Mouse (Mus musculus) urinary bladder, postnatal 14 days (tissue): Measurements from ENCODE around the gene Mcf2l.

Experiments
- DNase-seq: peaks from one replicate; pipeline ENCODE4 v3.0.0; 2021; ENCODE audit warnings: low spot score

Mcf2l gene

DNA sequence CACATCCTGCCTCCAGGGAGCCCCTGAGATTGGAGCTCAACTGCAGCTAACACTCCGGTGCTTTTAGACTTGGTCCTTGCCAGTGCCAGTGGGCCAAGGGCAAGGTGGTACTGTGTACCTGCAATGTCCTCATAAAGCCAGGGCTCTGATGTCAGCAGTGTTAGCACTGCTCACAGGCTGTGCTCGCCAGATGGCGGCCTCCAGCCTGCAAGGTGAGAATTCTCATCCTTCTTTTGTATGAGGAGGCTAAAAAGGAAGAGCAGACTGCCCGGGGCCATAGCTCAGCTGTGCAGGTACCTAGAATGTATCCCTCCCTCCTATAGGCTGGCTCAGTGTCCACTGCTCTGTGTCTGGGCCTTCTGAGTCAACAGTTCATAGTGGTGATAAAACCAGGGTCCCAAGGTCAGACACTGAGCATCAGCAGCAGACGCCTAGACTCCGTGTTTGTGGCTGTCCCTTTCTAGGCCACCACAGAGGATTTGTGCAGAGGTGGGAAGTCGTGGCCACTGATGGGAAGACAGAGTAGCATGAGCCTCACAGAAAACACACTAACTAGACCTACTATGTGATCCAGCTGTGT, 77.5 kb downstream of the Mcf2l start:
- DNase-seq, result no peak

DNA sequence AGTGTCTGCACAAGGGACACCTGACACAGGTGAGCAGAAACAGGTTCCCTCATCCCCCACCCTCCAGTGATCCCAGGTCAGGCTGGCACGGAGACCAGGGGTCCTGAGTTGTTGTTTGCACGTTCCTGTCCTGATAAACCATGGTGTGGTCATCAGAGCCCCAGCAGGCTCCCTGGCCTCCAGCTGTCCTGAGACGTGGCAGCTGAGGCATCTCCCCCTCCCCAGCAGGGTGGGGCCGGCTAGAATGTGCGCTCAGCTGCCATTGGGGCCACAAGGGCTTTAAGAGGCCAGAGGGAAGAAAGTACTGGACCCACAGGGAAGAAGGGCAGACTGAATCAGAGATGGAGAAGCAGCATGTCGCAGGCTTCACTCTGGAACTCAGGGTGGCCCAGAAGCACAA, 79.1 kb downstream of the Mcf2l start:
- no peak for DNase-seq

GRCm38 (mm10) chr8:12955362-12955879, 81.8 kb downstream of the Mcf2l start:
- no peak for DNase-seq

- no peak for DNase-seq
Observed at GRCm38 (mm10) chr8:12955880-12956279, 82.3 kb downstream of the Mcf2l start.

GRCm38 (mm10) chr8:12956941-12957340, 83.3 kb downstream of the Mcf2l start:
- no peak for DNase-seq

DNA sequence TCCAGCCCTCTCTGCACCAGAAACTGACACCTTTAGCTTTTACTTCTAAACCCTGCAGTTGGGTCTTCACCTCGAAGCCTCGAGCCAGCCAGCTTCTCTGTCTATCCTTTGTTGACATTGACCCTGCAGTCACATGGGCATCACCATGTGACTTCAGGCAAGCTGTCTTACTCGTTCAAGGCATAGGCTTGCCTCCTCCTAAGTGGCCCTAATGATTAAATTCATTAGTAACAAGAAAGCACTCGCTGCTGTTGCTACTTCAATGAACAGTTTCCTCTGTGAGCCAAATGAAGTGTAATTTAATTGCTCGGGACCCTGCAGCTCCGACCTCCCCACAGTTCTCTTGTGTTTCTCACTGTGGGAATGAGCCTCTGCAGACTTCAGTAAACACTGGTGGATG, 83.8 kb downstream of the Mcf2l start:
- DNase-seq, result no peak

- DNase-seq, result no peak
Observed at GRCm38 (mm10) chr8:12960609-12961008, 87.0 kb downstream of the Mcf2l start.

GRCm38 (mm10) chr8:12961211-12961610, 87.6 kb downstream of the Mcf2l start:
- DNase-seq, result no peak

DNA sequence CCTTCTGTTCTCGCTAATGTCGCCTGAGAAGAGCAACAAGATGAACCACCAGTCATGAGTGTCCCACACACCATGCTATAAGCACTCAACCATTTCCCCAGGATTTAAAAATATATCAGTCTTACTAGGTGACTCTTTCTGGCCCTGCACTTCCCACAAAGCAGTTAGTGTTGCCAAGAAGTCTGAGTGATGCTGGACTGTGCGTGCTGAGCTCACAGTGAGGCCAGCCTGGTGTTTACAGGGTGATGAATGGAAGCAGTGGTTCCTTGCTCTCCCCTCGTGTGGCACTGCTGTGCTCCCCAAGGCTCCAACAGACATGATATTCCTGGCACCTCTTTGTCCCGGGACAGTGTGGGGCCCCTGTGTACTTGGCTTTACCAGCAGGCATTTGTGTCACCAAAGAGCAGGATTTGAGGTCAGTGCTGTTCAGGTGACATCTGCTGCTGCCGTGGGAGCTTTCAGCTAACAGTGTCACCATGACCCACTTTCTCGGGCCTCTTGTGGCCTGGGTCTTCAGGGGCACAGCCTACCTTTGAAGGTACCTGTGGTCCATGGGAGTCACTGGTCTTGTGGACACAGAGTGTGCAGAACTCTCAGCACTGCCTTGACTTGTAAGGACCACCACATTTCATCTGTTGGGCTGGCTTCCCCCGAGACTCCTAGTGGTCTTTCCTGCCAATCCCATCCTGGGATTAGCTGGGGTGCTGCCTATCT, 88.4 kb downstream of the Mcf2l start:
- no peak for DNase-seq

DNA sequence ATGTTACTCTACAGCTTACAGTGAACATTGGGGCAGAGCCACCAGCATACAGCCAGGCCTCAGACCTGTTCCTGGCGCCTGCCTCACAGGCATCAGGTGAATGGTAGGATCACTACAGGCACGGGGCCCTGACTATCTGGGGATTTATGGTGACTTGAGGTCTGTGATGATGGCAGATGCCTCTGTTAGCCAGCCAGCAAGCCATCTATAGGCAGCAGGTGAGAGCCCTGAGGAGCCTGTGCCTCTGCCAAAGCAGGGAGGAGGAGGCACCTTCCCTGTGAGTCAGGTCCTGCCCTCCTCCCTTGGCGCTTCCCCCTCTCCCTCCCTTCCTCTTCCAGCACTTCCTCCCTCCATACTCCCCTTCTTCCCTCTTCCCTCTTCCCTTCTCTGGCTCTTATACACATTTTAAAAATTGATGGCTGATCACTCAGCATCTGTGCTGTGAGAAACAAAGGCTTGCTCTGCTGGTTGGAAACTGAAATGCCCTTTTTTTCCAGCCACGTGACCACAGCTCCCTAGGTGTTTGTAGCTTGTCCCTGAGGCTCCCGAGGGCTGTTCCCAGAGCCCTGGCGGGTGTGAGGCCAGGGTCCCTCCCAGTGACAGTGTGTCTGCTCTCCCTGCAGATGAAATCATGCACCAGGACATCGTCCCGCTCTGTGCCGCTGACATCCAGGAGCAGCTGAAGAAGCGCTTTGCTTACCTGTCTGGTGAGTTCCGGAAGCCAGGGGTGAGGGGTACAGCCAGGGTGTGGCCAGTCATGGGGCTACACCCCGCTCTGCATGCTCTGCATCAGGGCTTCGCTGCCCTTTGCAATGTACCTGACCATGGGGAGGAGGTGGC, 89.2 kb downstream of the Mcf2l start:
- no peak for DNase-seq

DNA sequence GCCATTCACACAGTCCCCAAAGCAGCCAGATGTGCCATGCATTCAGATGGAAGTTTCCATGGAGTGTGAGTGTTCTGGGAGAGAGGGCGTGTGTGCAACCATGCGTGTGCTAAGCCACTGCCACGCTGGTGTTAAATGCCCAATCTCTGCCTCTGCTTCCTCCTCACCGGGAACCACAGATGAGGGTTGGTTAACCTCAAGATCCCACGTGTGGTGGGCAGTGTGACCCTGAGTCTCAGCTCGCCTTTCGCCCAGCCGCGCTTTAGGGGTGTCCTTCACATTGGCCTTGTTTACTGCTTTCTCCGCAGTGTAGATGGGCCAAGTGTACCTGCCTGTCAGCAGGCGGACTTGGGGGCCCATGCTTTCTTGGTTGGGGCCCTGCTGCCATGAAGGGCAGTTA, 102.7 kb downstream of the Mcf2l start:
- no peak for DNase-seq

DNA sequence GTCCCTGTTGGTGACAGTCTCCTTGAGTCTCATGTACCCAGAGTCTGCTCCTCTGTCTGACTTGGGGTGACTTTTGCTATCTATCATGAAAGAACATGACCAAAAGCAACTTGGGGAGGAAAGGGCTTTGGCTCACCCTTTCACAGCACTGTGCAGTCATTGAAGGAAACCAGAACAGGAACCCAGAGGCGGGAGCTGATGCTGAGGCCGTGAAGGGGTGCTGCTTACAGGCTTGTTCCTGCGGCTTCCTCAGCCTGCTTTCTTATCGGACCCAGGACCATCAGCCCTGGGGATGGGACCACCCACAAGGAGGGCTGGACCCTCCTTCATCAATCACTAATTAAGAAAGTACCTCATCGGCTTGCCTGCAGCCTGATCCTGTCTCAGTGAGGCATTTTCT, 103.1 kb downstream of the Mcf2l start:
- DNase-seq, result no peak

DNA sequence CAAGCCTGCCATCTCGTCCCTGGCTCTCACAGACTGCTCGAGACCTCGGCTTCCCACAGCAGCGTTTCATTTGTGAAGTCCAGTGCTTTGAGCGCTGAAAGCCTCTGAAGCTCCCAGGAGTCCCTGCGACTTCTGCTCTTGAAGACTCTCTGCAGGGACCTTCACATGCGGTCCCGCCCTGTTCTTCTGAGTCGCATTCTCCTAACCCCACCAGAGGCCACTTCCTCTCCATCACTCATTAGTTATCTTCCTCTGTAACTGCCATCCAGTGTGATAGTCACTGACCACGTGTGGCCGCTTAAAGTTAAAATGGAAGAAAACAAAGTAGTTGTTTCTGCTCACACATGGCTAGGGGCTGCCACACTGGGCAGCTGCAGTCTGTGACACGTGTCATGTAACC, 103.7 kb downstream of the Mcf2l start:
- no peak for DNase-seq

- DNase-seq, result no peak
Observed at GRCm38 (mm10) chr8:12978308-12978707, 104.7 kb downstream of the Mcf2l start.

- peak; percentile 51 for DNase-seq
Observed at GRCm38 (mm10) chr8:12978726-12979125, 105.1 kb downstream of the Mcf2l start.

DNA sequence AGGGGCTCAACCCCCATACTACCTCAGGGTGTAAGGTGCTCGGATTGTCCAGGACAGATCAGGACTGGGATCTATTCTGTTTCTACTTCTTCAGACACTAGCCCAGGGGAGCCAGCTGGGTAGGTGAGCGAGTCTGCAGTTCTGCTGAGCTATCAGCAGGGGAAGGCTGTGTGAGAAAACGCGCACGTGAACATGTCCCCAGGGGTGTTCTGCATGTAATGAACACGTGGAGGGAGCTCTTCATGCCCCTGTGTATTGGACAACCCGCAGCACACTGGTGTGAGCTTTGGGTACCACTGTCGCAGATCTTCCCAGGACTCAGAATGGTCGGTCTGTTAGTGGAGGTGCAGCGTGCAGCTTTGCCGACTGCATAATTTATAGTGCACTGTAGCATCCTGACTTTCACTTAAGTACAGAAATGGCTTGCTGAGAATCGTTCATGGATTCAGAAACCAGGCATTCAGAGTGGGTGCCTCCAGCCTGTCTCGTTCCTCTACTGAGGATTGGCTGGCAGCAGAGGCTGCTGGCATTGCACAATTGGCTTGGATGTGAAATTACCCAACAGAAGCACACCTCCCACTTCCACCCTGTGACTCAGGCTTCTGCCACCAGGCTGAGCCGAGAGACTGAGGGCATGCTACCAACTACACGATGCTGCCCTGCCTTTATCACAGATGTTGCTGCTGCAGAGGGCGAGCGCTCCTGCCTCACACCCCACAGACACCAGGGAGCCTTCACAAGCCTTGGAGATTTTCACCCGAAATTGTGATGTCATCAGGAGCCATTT, 110.3 kb downstream of the Mcf2l start:
- DNase-seq, result no peak

- no peak for DNase-seq
Observed at GRCm38 (mm10) chr8:12984601-12985243, 111.1 kb downstream of the Mcf2l start.

DNA sequence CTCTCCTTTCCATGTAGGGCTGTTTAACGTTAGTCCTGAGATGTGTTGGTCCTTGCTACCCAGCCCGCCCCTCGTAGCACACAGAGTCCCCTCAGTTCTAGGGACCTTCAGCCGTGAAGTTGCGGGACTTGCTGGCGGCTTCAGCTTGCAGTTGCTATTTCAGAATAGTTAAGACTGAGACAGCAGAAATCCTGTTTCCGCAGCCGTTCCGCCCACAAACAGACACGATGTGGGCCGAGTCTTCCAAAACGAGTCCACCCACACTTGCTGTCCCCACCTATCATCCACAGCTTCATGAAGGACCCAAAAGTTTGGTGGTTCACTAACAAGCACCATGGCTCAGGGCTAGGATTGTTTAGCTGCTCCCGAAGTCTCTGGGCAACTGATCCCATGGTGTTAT, 111.7 kb downstream of the Mcf2l start:
- no peak for DNase-seq

DNA sequence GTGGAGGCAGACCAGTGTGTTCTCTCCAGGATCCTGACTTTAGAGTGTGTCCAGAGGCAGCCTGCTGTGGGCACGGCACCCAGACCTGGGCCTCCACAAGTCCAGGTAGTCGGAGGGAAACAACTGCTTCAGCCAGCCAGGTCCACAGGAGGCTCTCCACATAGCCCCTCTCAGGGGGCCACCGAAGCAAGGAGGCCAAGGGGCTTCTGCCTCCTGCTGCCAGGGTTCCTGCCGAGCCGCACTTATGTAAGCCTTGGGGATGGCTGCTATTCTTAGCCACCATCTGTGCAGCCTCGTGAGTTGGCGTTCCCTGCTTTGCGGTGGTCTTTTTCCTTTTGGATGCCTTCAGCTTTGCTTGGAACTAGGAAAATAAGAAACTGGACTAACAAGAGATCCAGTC, 114.0 kb downstream of the Mcf2l start:
- no peak for DNase-seq

- DNase-seq, result no peak
Observed at GRCm38 (mm10) chr8:12988722-12989430, 115.3 kb downstream of the Mcf2l start.

GRCm38 (mm10) chr8:12991411-12991810, 117.8 kb downstream of the Mcf2l start:
- no peak for DNase-seq
